Mouse (Mus musculus) lung, embryonic 16.5 days (tissue): ENCODE results near the gene Ergic1. TPM values are rescaled to one million over a fixed set of nuclear protein-coding genes. Genes with fewer than 3 reads are reported as not detected.

Experiments
- ATAC-seq: fragments of 200-750 bp; cut with Nextera tagmentation; 2 replicates; pipeline ENCODE4 v1.8.0; 2017; ENCODE audit warnings: low read depth, mild to moderate bottlenecking, moderate library complexity
- H3K27ac ChIP-seq: fragments of 300-500 bp; sonication (generic); 2 replicates; pipeline ENCODE4 v1.5.1; 2014; ENCODE audit warnings: mild to moderate bottlenecking, control low read depth, low read length
- H3K27me3 ChIP-seq: fragments of 300-500 bp; sonication (generic); 2 replicates; pipeline ENCODE4 v1.6.1; 2014; ENCODE audit warnings: low read depth, low read length, mixed read lengths; ENCODE audit not compliant: control insufficient read depth, insufficient read depth
- H3K36me3 ChIP-seq: fragments of 300-500 bp; sonication (generic); 2 replicates; pipeline ENCODE4 v1.6.1; 2014; ENCODE audit warnings: low read length; ENCODE audit not compliant: control insufficient read depth, insufficient read depth
- H3K4me1 ChIP-seq: fragments of 300-500 bp; sonication (generic); replicated peaks from 2 replicates; pipeline ENCODE4 v1.6.1; 2014; ENCODE audit warnings: low read length, mixed read lengths; ENCODE audit not compliant: control insufficient read depth, insufficient read depth
- H3K4me2 ChIP-seq: fragments of 300-500 bp; sonication (generic); 2 replicates; pipeline ENCODE4 v1.6.1; 2014; ENCODE audit warnings: low read depth, low read length, control low read depth
- H3K4me3 ChIP-seq: fragments of 300-500 bp; sonication (generic); 2 replicates; pipeline ENCODE4 v1.5.1; 2014; ENCODE audit warnings: mild to moderate bottlenecking, low read length, control low read depth
- H3K9ac ChIP-seq: fragments of 300-500 bp; sonication (generic); 2 replicates; pipeline ENCODE4 v1.6.1; 2014; ENCODE audit warnings: low read length, control low read depth
- H3K9me3 ChIP-seq: fragments of 300-500 bp; sonication (generic); 2 replicates; pipeline ENCODE4 v1.6.1; 2016; ENCODE audit warnings: low read length; ENCODE audit not compliant: control insufficient read depth
- WGBS: fragments of 180-500 bp; shearing (Covaris S2); extraction: QIAGEN DNeasy Blood & Tissue Kit; methylation state at CpG from one replicate; pipeline ENCODE4 v1.1.7; 2014; 5-methylcytosine and 5-hydroxymethylcytosine counted together
- polyA plus RNA-seq: library from polyadenylated mRNA; unstranded; fragments of >200 nt; fragmentation: Nextera tagmentation; extraction: Ambion mirVana; gene quantifications from 2 replicates; pipeline ENCODE4 v1.2.1, GENCODE M21; 2015

The Ergic1 gene
- polyA plus RNA-seq, 1 experiment from 2014 or later: 94.6 TPM

GRCm38 (mm10) chr17:26578162-26578561, 16.9 kb downstream of the Ergic1 start:
- Histone ChIP-seq H3K4me3 (no peak overlapping the region), H3K36me3 (no peaks in the 10 kb centered on the region), H3K9ac (no peak overlapping the region), H3K9me3 (no peaks in the 10 kb centered on the region), H3K27me3 (no peaks in the 10 kb centered on the region), H3K27ac (no peak overlapping the region), H3K4me2 (no peak overlapping the region), H3K4me1 (peaks cover 16% of the 10 kb centered on the region)
- no peak for ATAC-seq
- 77% methylated on average over 7 of the region's 7 CpGs for whole genome bisulfite sequencing

GRCm38 (mm10) chr17:26578771-26579170, 17.5 kb downstream of the Ergic1 start:
- H3K9me3 ChIP-seq: no peaks in the 10 kb centered on the region
- peaks cover 22% of the 10 kb centered on the region for H3K4me1 ChIP-seq
- H3K4me3 ChIP-seq: no peak overlapping the region
- WGBS: 94% methylated on average over 11 of the region's 11 CpGs
- H3K9ac ChIP-seq: no peak overlapping the region
- no peak overlapping the region for H3K4me2 ChIP-seq
- no peak for ATAC-seq
- no peak overlapping the region for H3K27ac ChIP-seq
- no peaks in the 10 kb centered on the region for H3K36me3 ChIP-seq
- H3K27me3 ChIP-seq: no peaks in the 10 kb centered on the region

- 84% methylated on average over 6 of the region's 6 CpGs for WGBS
- H3K36me3 ChIP-seq: no peaks in the 10 kb centered on the region
- H3K4me2 ChIP-seq: no peak overlapping the region
- peaks cover 28% of the 10 kb centered on the region for H3K4me1 ChIP-seq
- no peak overlapping the region for H3K4me3 ChIP-seq
- H3K27me3 ChIP-seq: no peaks in the 10 kb centered on the region
- no peak for ATAC-seq
- no peak overlapping the region for H3K27ac ChIP-seq
- no peaks in the 10 kb centered on the region for H3K9me3 ChIP-seq
- no peak overlapping the region for H3K9ac ChIP-seq
These were observed 18.1 kb downstream of the Ergic1 start for GRCm38 (mm10) chr17:26579396-26579795.

- WGBS: 95% methylated on average over 3 of the region's 3 CpGs
- Histone ChIP-seq H3K9ac (no peak overlapping the region), H3K27ac (no peak overlapping the region), H3K9me3 (no peaks in the 10 kb centered on the region), H3K4me3 (no peak overlapping the region), H3K4me2 (no peak overlapping the region), H3K4me1 (peaks cover 38% of the 10 kb centered on the region), H3K36me3 (no peaks in the 10 kb centered on the region), H3K27me3 (no peaks in the 10 kb centered on the region)
- ATAC-seq: no peak
These were observed 19.6 kb downstream of the Ergic1 start for GRCm38 (mm10) chr17:26580873-26581401.

GRCm38 (mm10) chr17:26582297-26582696, 21.0 kb downstream of the Ergic1 start:
- Histone ChIP-seq H3K27me3 (no peaks in the 10 kb centered on the region), H3K4me2 (no peak overlapping the region), H3K9ac (no peak overlapping the region), H3K36me3 (no peaks in the 10 kb centered on the region), H3K4me3 (no peak overlapping the region), H3K4me1 (peaks cover 28% of the 10 kb centered on the region), H3K27ac (peak overlapping the region; percentile 60), H3K9me3 (no peaks in the 10 kb centered on the region)
- 72% methylated on average over 5 of the region's 5 CpGs for WGBS
- 0 out of 2 replicates have a peak, but pooled peaks have one; percentile 29 for ATAC-seq

- Histone ChIP-seq H3K4me2 (no peak overlapping the region), H3K36me3 (no peaks in the 10 kb centered on the region), H3K9me3 (no peaks in the 10 kb centered on the region), H3K4me1 (peaks cover 28% of the 10 kb centered on the region), H3K27ac (peak overlapping the region; percentile 95), H3K9ac (no peak overlapping the region), H3K4me3 (no peak overlapping the region), H3K27me3 (no peaks in the 10 kb centered on the region)
- ATAC-seq: no peak
- 91% methylated on average over 9 of the region's 9 CpGs for WGBS
These were observed 21.8 kb downstream of the Ergic1 start for GRCm38 (mm10) chr17:26583056-26583455.

GRCm38 (mm10) chr17:26583606-26584005, 22.3 kb downstream of the Ergic1 start:
- H3K4me2 ChIP-seq: no peak overlapping the region
- no peaks in the 10 kb centered on the region for H3K36me3 ChIP-seq
- H3K27me3 ChIP-seq: no peaks in the 10 kb centered on the region
- peak overlapping the region; percentile 95 for H3K27ac ChIP-seq
- 71% methylated on average over 6 of the region's 6 CpGs for WGBS
- no peak overlapping the region for H3K9ac ChIP-seq
- no peaks in the 10 kb centered on the region for H3K9me3 ChIP-seq
- no peak overlapping the region for H3K4me3 ChIP-seq
- no peak for ATAC-seq
- H3K4me1 ChIP-seq: peaks cover 28% of the 10 kb centered on the region

GRCm38 (mm10) chr17:26584063-26584462, 22.8 kb downstream of the Ergic1 start:
- peak; percentile 8 for ATAC-seq
- Histone ChIP-seq H3K36me3 (no peaks in the 10 kb centered on the region), H3K4me1 (peaks cover 28% of the 10 kb centered on the region), H3K4me3 (no peak overlapping the region), H3K9ac (peak overlapping the region; percentile 42; the same call in 1 of the 2 replicates), H3K27me3 (no peaks in the 10 kb centered on the region), H3K27ac (peak overlapping the region; percentile 95), H3K9me3 (no peaks in the 10 kb centered on the region), H3K4me2 (peak overlapping the region; percentile 37)
- WGBS: 31% methylated on average over 4 of the region's 4 CpGs

- 10% methylated on average over 15 of the region's 15 CpGs for WGBS
- H3K9ac ChIP-seq: peak overlapping the region; percentile 48
- ATAC-seq: peak; percentile 96
- H3K27ac ChIP-seq: peak overlapping the region; percentile 95
- peak overlapping the region; percentile 37 for H3K4me2 ChIP-seq
- no peaks in the 10 kb centered on the region for H3K27me3 ChIP-seq
- no peaks in the 10 kb centered on the region for H3K9me3 ChIP-seq
- no peak overlapping the region for H3K4me3 ChIP-seq
- H3K36me3 ChIP-seq: no peaks in the 10 kb centered on the region
- peaks cover 28% of the 10 kb centered on the region for H3K4me1 ChIP-seq
These were observed 23.4 kb downstream of the Ergic1 start for GRCm38 (mm10) chr17:26584558-26585136.
